Comparison of ENCODE assay signal across 21 mouse cellular contexts in the genomic region with DNA sequence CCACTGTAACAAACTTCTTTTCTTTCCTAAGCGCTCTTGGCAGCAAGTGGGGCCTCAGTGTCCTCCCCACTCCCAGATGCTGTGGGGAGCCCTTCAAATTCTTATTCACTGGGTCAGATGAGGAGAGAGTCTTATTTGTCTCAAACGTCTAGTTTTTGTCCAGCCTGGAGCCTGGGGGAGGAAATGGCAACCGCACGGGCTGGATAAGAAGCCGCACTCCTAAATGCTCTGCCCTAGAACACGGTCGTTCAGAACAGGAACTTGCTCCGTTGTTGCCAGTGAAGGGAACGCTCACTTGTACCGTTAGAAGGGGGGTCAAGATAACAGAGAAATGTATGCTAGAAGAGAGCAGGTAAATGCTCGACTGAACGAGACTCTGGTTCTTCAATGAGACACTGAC. TPM values are rescaled to one million over a fixed set of nuclear protein-coding genes. Genes with fewer than 3 reads are reported as not detected.
DNase-seq lines count a peak whose midpoint lies in the region; ATAC-seq and TF ChIP-seq lines count a peak whose summit lies in the region.
"Had no signal": no experiment of that assay in that cellular context is flagged by ENCODE, and none has a peak within 500 bp of the region (broad histone marks: within the 10 kb centered on the region; RNA-seq: fewer than 3 reads in every experiment).

No protein-coding gene starts in this region.

- no peak for TF ChIP-seq CTCF in hindbrain, postnatal 0 days (IDR thresholded peaks at IDR 0.05; ENCODE audit: low read depth)
- TF ChIP-seq CTCF in lung, adult 2 months (IDR thresholded peaks at IDR 0.05; ENCODE audit: insufficient read depth, low read length): no peak

- no peaks in the 10 kb centered on the region for H3K4me1 ChIP-seq in hindbrain, postnatal 0 days (ENCODE audit: insufficient read depth, low read length)
- no peaks in the 10 kb centered on the region; the same call in 1 of the 2 replicates for H3K4me1 ChIP-seq in hindbrain, embryonic 10.5 days (replicated peaks)
- H3K4me1 ChIP-seq in lung, adult 2 months (ENCODE audit: control insufficient read depth, insufficient read depth, low read length): no peaks in the 10 kb centered on the region
- H3K4me1 ChIP-seq: forebrain, embryonic 15.5 days; hindbrain, embryonic 15.5 days; neural tube, embryonic 13.5 days had no signal

- no peak for TF ChIP-seq POLR2A in lung, adult 2 months (IDR thresholded peaks at IDR 0.05; ENCODE audit: borderline replicate concordance, extremely low read depth, low read depth, low read length)

- WGBS in hindbrain, postnatal 0 days: 73% methylated on average over 12 of the region's 12 CpGs
- 90% methylated on average over 12 of the region's 12 CpGs for WGBS in hindbrain, embryonic 10.5 days
- WGBS in lung, adult 2 months: 67% methylated on average over 12 of the region's 12 CpGs

- no peak overlapping the region for H3K9ac ChIP-seq in hindbrain, postnatal 0 days (replicated peaks; ENCODE audit: low read length)
- H3K9ac ChIP-seq: forebrain, embryonic 15.5 days; hindbrain, embryonic 15.5 days; limb, embryonic 15.5 days; liver, postnatal 0 days; neural tube, embryonic 13.5 days had no signal

- H3K4me2 ChIP-seq in hindbrain, postnatal 0 days (ENCODE audit: low read depth, low read length): no peak overlapping the region
- H3K4me2 ChIP-seq: forebrain, embryonic 15.5 days; hindbrain, embryonic 15.5 days; limb, embryonic 15.5 days; midbrain, embryonic 11.5 days; neural tube, embryonic 13.5 days had no signal

- peaks cover 5% of the 10 kb centered on the region; the same call in 1 of the 2 replicates for H3K36me3 ChIP-seq in hindbrain, postnatal 0 days (ENCODE audit: insufficient read depth, low read length)
- H3K36me3 ChIP-seq in hindbrain, embryonic 10.5 days: peaks cover 43% of the 10 kb centered on the region
- H3K36me3 ChIP-seq: forebrain, embryonic 15.5 days; hindbrain, embryonic 15.5 days had no signal

- peak overlapping the region; percentile 8; the same call in 1 of the 2 replicates for H3K27ac ChIP-seq in hindbrain, postnatal 0 days
- H3K27ac ChIP-seq in hindbrain, embryonic 10.5 days: no peak overlapping the region
- H3K27ac ChIP-seq: forebrain, embryonic 15.5 days; hindbrain, embryonic 15.5 days; limb, embryonic 15.5 days; neural tube, embryonic 13.5 days had no signal

- H3K9me3 ChIP-seq in hindbrain, postnatal 0 days (ENCODE audit: low read length): no peaks in the 10 kb centered on the region
- no peaks in the 10 kb centered on the region for H3K9me3 ChIP-seq in hindbrain, embryonic 10.5 days
- H3K9me3 ChIP-seq: forebrain, embryonic 15.5 days; hindbrain, embryonic 15.5 days; limb, embryonic 15.5 days; neural tube, embryonic 13.5 days had no signal

- H3K27me3 ChIP-seq in hindbrain, postnatal 0 days (ENCODE audit: insufficient read depth, low read length): no peaks in the 10 kb centered on the region
- H3K27me3 ChIP-seq in hindbrain, embryonic 10.5 days (ENCODE audit: insufficient read depth, poor library complexity, severe bottlenecking): no peaks in the 10 kb centered on the region
- H3K27me3 ChIP-seq: forebrain, embryonic 15.5 days; hindbrain, embryonic 15.5 days; limb, embryonic 15.5 days; neural tube, embryonic 13.5 days had no signal

- DNase-seq in cerebellum, adult 11-12 months: peak; percentile 14
- DNase-seq in cerebellum, adult 18-20 months: no peak
- DNase-seq in hindbrain, postnatal 0 days (ENCODE audit: low spot score): peak; percentile 19
- no peak for DNase-seq in hindbrain, embryonic 10.5 days (ENCODE audit: low spot score)
- peak; percentile 56 for DNase-seq in gastrocnemius, postnatal 25 days
- DNase-seq in skeletal muscle tissue, adult 2 months (ENCODE audit: low read depth, low spot score): peak; percentile 38
- no peak for DNase-seq in lung, adult 2 months
- no peak for DNase-seq in urinary bladder, postnatal 36 days (ENCODE audit: low spot score in 2 of 2)
- DNase-seq: adrenal gland, postnatal 36 days; embryo, embryonic 11 days; kidney, postnatal 4 days; liver, postnatal 0 days; lung, postnatal 14 days; right cerebral cortex, adult 18-20 months had no signal

- ATAC-seq in hindbrain, postnatal 0 days: peak; percentile 55; the same call in 1 of the 2 replicates
- ATAC-seq: CD4-positive, CD25-positive, alpha-beta regulatory T cell, adult 4 months; forebrain, embryonic 15.5 days; intestine, embryonic 16.5 days; liver, postnatal 0 days had no signal

- H3K4me3 ChIP-seq in hindbrain, postnatal 0 days (ENCODE audit: low read length): no peak overlapping the region
- H3K4me3 ChIP-seq in hindbrain, embryonic 10.5 days: no peak overlapping the region
- H3K4me3 ChIP-seq in lung, adult 2 months (replicated peaks; ENCODE audit: extremely low read depth, low read depth, low read length): no peak overlapping the region
- H3K4me3 ChIP-seq: forebrain, embryonic 15.5 days; hindbrain, embryonic 15.5 days; limb, embryonic 15.5 days; neural tube, embryonic 13.5 days had no signal

RNA-seq across cellular contexts. Expression of a gene that starts 39.3 kb away (rescaled TPM):
- total RNA-seq in hindbrain, postnatal 0 days (2014; rRNA removed): 15.5 and 17.9 TPM in 2 replicates
- polyA plus RNA-seq in hindbrain, postnatal 0 days (2015; fragmentation: Nextera tagmentation; extraction: Ambion mirVana): 28.4 and 32.7 TPM in 2 replicates
- polyA plus RNA-seq in hindbrain, embryonic 10.5 days (2016; fragmentation: Nextera tagmentation; extraction: Ambion mirVana): 220 and 240 TPM in 2 replicates
- total RNA-seq in gastrocnemius, postnatal 25 days (2021): under 1 TPM; 0.69 to 0.86 TPM
- 1.1 and 2.1 TPM in 2 replicates for polyA plus RNA-seq in lung, adult 2 months (2012; rRNA removed)

Comparison
In these comparisons a context has a peak if more than half of its experiments do, and no peak if none do; other contexts are left out.
1. DNase-seq: peak in cerebellum, adult 11-12 months (single experiment), hindbrain, postnatal 0 days (single experiment), gastrocnemius, postnatal 25 days (single experiment) and skeletal muscle tissue, adult 2 months (single experiment); none in cerebellum, adult 18-20 months (0 of 2), hindbrain, embryonic 10.5 days (single experiment), lung, adult 2 months (single experiment) and urinary bladder, postnatal 36 days (0 of 2).